Mouse (Mus musculus) small intestine, adult 2 months (tissue): ENCODE results near the gene Ccdc155.

Source experiments
- CTCF ChIP-seq: fragments of 200-500 bp; IDR thresholded peaks from 2 replicates; pipeline ENCODE4 v1.5.1; 2012; ENCODE audit warnings: low read depth, mild to moderate bottlenecking, control low read depth, inconsistent platforms, low read length, moderate library complexity, mixed read lengths; ENCODE audit not compliant: insufficient replicate concordance, insufficient read length; ENCODE audit errors: extremely low read depth
- POLR2A ChIP-seq: fragments of 200-500 bp; IDR thresholded peaks from 2 replicates; pipeline ENCODE4 v1.6.1; 2012; ENCODE audit warnings: low read depth, mild to moderate bottlenecking, control low read depth, inconsistent platforms, low read length, moderate library complexity

DNA sequence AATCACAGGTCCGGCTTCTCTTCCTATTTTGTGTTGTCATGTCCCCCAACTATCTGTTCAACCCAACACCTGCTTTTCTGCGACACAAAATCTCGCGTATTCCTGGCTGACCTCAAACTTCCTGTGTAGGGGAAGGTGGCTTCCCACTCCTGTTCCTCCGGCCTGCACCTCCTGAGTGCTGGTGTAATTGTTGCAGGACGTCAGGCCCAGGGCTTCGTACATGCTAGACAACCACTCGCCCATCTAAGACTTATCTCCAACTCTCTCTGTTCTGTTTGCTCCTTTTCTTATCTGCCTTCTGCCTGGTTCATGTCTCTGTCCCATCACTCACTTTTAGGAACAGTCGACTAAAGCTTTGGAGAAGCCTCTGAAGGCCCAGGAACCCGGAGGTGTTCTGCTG is 6.4 kb upstream of the Ccdc155 start:
- TF ChIP-seq CTCF (no peak), POLR2A (no peak)
